Mouse (Mus musculus): ENCODE data around the gene Nek8. TPM values are rescaled to one million over a fixed set of nuclear protein-coding genes. Genes with fewer than 3 reads are reported as not detected.

Nek8 gene
- polyA plus RNA-seq, 1 experiment from 2014 or later: 12.7 TPM

DNA sequence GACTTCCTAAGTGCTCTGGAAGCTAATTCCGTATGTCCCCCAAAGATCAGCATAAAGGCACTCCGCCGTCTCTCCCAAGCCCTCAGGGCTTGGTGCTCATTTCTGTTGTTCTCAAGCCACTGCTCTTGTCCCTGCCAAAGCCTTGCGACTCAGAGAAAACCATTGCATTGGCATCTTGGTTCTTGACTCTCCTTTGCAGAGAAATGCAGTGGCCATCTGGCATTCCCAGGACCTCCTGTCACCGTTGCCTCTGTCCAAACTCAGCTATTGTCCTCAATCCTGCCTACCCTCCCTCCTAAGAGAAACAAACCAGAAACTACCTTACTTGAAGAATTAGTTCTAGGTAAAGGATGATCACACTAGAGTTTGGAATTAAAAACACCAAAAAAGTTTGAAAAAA is 20.8 kb downstream of the Nek8 start:
- ATAC-seq (ENCODE audit: extremely low read depth, insufficient number of reproducible peaks, low FRiP score, low TSS enrichment): no peak
- no peaks in the 10 kb centered on the region for H3K27me3 ChIP-seq (replicated peaks)
- H3K36me3 ChIP-seq: peaks cover 100% of the 10 kb centered on the region
- H3K9ac ChIP-seq: no peak overlapping the region
- no peaks in the 10 kb centered on the region for H3K9me3 ChIP-seq
- no peak overlapping the region for H3K4me2 ChIP-seq
- H3K27ac ChIP-seq (replicated peaks): no peak overlapping the region
- no peak overlapping the region for H3K4me3 ChIP-seq
- H3K4me1 ChIP-seq: peaks cover 17% of the 10 kb centered on the region
- 88% methylated on average over 5 of the region's 5 CpGs for WGBS

DNA sequence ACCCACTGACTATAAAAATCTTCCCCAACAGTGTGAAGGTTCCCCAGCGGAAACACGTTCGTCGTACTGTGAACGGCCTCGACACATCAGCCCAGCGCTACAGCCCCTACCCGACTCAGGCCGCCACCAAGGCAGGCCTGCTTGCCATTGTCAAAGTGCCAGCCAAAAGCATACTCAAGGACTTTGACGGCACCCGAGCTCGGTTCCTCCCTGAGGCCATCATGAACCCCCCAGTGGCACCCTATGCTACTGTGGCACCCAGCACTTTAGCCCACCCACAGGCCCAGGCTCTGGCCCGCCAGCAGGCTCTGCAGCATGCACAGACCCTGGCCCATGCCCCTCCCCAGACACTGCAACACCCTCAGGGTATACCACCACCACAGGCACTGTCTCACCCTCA is 22.7 kb downstream of the Nek8 start:
- Histone ChIP-seq H3K36me3 (peaks cover 100% of the 10 kb centered on the region), H3K27ac (replicated peaks) (no peak overlapping the region), H3K9me3 (no peaks in the 10 kb centered on the region), H3K4me2 (no peak overlapping the region), H3K9ac (no peak overlapping the region), H3K27me3 (replicated peaks) (no peaks in the 10 kb centered on the region), H3K4me3 (no peak overlapping the region), H3K4me1 (peaks cover 12% of the 10 kb centered on the region)
- 88% methylated on average over 13 of the region's 13 CpGs for WGBS
- no peak for ATAC-seq (ENCODE audit: extremely low read depth, insufficient number of reproducible peaks, low FRiP score, low TSS enrichment)

DNA sequence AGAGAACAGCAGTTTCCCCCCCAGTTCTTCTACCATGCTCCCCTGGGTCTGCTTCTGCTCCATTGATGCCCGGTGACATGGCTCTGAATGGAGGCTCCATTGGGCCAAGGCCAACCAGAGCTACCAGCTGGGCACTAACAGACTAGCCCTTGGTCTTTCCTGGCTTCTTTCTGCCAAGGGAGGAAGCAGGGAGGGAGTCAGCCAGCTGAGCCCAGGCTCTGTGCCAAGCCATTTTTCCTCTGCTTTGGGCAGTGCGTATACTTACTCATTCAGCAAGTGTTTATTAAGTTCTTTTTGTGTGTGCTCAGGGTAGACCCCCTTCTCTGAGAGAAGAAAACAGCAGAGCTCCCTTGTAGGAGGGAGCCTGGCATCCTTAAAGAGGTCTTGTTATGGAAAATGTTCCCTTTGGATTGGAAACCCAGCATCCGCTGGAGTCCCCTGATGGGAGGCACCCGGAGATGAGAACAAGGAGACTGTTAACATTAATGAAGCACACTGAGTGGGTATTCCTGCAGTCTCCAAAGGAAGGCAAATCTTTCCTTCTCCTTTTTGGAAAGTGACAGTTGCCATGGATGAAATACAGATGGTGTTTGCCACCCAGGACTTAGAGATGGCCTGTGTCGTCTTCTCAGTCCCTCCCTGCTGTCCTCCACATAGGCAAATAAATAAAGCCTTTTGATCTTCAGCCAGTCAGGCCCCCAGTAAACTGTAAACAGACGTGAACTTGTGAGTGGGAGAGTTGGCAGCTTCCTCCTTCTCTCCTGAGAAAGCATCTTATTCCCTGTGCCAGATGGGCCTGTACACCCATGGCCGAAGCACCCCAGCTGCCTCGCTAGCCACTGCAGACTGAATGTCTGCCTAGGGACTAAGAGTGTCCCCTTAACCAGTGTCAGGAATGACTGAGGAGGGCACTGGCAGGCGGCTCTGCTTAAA is 23.9 kb downstream of the Nek8 start:
- Histone ChIP-seq H3K9me3 (no peaks in the 10 kb centered on the region), H3K36me3 (peaks cover 99% of the 10 kb centered on the region), H3K4me2 (no peak overlapping the region), H3K4me3 (no peak overlapping the region), H3K9ac (no peak overlapping the region; the same call in 1 of the 2 replicates), H3K27me3 (replicated peaks) (no peaks in the 10 kb centered on the region), H3K4me1 (peaks cover 12% of the 10 kb centered on the region; the same call in 1 of the 2 replicates), H3K27ac (replicated peaks) (peak overlapping the region; percentile 26)
- ATAC-seq (ENCODE audit: extremely low read depth, insufficient number of reproducible peaks, low FRiP score, low TSS enrichment): no peak
- WGBS: 67% methylated on average over 9 of the region's 9 CpGs

DNA sequence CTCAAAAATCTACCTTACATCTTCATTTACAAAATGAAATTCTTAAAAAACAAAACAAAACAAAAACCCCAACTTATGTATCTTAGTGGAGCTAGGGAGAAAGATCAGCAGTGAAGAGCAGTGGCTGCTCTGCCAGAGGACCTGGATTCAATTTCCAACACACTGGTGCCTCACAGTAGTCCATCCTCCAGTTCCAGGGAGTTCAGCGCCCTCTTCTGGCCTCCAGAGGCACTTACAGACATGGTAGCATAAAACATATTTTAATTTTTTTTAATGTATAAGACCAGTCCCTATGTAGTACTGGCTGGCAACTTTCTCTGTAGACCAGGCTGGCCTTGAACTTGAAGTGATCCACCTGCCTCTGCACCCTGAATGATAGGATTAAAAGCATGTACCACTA is 25.3 kb downstream of the Nek8 start:
- Histone ChIP-seq H3K9ac (no peak overlapping the region), H3K4me1 (peaks cover 12% of the 10 kb centered on the region; the same call in 1 of the 2 replicates), H3K4me2 (no peak overlapping the region), H3K27me3 (replicated peaks) (no peaks in the 10 kb centered on the region), H3K4me3 (no peak overlapping the region), H3K27ac (replicated peaks) (no peak overlapping the region), H3K9me3 (no peaks in the 10 kb centered on the region), H3K36me3 (peaks cover 98% of the 10 kb centered on the region)
- 37% methylated on average over 1 of the region's 1 CpGs for WGBS
- ATAC-seq (ENCODE audit: extremely low read depth, insufficient number of reproducible peaks, low FRiP score, low TSS enrichment): no peak

DNA sequence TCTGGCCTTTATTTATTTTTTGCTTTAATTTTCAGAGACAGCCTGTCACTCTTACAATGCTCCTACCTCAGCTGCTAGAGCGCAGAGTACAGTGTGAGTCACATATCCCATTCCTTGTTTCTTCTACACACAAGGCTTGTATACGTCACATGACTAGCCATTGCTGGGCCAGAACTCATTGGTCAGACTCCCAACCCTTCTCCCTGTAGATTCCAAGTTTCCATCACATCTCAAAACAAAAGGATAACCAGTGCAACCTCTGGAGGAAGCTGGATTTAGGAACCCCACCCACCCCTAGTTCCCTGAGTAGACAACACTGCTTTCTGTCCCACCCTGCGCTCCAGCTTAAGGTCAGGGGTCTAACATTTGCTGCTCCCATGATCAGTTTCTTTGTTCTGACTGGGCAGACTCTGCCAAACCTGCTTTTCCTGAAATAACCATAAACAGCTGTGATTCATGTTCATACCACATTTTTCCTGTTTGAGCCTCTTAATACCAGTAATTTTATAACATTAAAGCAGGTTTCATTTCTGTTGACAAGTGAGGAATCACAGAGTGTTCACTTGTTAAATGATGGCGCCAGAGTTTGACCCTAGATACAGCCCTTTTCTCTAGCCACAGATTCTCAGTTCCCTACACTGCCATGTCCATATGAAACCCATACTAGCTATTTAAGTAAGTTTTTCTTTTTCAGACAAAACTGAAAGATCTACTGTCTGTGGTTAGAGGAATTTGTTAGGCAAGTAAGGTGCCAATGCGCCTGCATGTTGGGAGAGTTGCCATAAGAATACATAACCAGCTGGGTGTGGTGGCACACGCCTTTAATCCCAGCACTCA is 29.6 kb downstream of the Nek8 start:
- WGBS: 93% methylated on average over 6 of the region's 6 CpGs
- H3K27me3 ChIP-seq (replicated peaks): no peaks in the 10 kb centered on the region
- H3K4me2 ChIP-seq: no peak overlapping the region
- H3K36me3 ChIP-seq: peaks cover 88% of the 10 kb centered on the region
- no peak for ATAC-seq (ENCODE audit: extremely low read depth, insufficient number of reproducible peaks, low FRiP score, low TSS enrichment)
- H3K27ac ChIP-seq (replicated peaks): no peak overlapping the region
- peaks cover 5% of the 10 kb centered on the region for H3K4me1 ChIP-seq
- H3K4me3 ChIP-seq: no peak overlapping the region
- H3K9me3 ChIP-seq: no peaks in the 10 kb centered on the region
- no peak overlapping the region for H3K9ac ChIP-seq

DNA sequence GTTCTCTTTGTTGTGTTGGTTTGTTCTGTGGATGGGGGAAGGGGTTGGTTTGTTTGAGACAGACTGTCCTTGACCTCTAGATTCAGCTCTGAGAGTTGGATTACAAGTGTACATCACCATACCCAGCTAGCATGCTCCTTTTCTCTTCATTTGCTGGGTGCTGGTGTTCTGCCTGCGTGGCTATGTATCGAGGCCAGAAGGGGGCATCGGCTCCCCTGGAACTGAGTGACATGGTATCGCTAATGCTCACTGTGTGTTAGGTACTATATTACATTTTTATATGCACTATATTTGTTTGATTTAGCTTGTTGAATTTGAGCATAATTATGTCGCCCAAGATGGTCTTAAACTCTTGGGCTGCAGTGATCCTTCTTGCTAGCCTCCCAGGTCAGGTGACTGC is 30.3 kb downstream of the Nek8 start:
- Histone ChIP-seq H3K4me3 (no peak overlapping the region), H3K9ac (no peak overlapping the region), H3K36me3 (peaks cover 81% of the 10 kb centered on the region), H3K4me2 (no peak overlapping the region), H3K27ac (replicated peaks) (no peak overlapping the region), H3K4me1 (peaks cover 13% of the 10 kb centered on the region), H3K9me3 (no peaks in the 10 kb centered on the region), H3K27me3 (replicated peaks) (no peaks in the 10 kb centered on the region)
- ATAC-seq (ENCODE audit: extremely low read depth, insufficient number of reproducible peaks, low FRiP score, low TSS enrichment): no peak
- WGBS: 80% methylated on average over 5 of the region's 5 CpGs

DNA sequence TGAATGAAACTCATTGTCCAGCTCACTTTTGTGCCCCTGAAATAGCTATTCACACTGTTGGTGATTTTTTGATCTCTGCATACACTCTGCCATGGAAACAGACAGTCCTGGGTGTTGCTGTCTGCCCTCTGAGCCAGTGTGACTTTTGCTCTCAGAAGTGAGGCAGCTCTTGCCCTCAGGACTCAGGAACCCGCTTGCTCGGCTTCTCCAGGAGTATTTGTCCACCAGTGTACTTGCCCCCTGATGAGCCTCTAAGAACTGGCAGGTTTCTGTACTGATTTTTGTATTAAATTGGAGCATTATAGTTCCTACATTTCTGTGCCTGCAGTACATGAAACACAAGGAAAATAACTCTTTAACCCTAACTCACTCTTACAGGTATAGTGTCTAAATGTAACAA is 33.0 kb downstream of the Nek8 start:
- Histone ChIP-seq H3K9me3 (no peaks in the 10 kb centered on the region), H3K36me3 (peaks cover 55% of the 10 kb centered on the region), H3K4me1 (peaks cover 30% of the 10 kb centered on the region), H3K4me3 (no peak overlapping the region), H3K4me2 (no peak overlapping the region), H3K9ac (no peak overlapping the region), H3K27ac (replicated peaks) (no peak overlapping the region), H3K27me3 (replicated peaks) (no peaks in the 10 kb centered on the region)
- no peak for ATAC-seq (ENCODE audit: extremely low read depth, insufficient number of reproducible peaks, low FRiP score, low TSS enrichment)
- whole genome bisulfite sequencing: 86% methylated on average over 2 of the region's 2 CpGs

DNA sequence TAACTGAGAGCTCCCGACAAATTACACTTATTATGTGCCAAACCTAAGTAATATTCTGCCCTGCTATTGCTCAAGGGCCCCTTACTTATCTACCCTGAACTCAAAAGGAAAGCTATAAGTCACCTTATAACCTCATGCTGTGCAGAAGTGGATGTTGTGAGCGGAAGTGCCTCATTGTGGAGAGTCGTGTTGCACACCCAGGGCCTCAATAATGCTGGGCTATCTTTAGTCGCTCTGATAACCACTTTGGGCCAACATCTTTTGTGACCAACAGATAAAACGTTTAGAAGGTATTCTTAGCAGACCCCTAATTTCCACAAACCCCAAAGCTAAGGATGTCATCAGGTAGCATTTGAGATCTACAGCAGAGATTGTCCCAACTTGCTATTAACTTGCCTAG is 35.8 kb downstream of the Nek8 start:
- Histone ChIP-seq H3K4me2 (peak overlapping the region; percentile 10; the same call in 1 of the 2 replicates), H3K36me3 (peaks cover 28% of the 10 kb centered on the region)
- ATAC-seq (ENCODE audit: extremely low read depth, insufficient number of reproducible peaks, low FRiP score, low TSS enrichment): no peak

DNA sequence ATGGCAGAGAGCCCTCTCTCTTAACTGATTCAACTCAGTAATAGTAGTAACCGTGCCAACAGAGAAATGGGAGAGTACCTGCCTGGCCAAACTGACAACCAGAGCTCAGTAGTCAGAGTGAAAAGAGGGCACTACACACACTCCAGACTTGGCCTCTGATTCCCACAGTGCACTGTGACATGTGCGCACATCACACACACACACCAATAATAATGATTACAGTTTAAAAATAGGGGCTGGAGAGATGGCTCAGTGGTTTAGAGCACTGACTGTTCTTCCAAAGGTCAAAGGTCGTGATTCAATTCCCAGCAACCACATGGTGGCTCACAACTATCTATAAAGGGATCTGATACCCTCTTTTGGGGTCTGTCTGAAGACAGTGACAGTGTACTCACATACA is 38.5 kb downstream of the Nek8 start:
- Histone ChIP-seq H3K4me1 (peaks cover 66% of the 10 kb centered on the region), H3K4me3 (no peak overlapping the region), H3K36me3 (peaks cover 3% of the 10 kb centered on the region), H3K9me3 (no peaks in the 10 kb centered on the region), H3K4me2 (no peak overlapping the region), H3K27ac (replicated peaks) (peak overlapping the region; percentile 46), H3K27me3 (replicated peaks) (no peaks in the 10 kb centered on the region), H3K9ac (no peak overlapping the region)
- no peak for ATAC-seq (ENCODE audit: extremely low read depth, insufficient number of reproducible peaks, low FRiP score, low TSS enrichment)
- 67% methylated on average over 3 of the region's 3 CpGs for WGBS

More for the DNA sequence above, 35.8 kb downstream of the Nek8 start:
- Histone ChIP-seq H3K27me3 (replicated peaks) (no peaks in the 10 kb centered on the region), H3K9me3 (no peaks in the 10 kb centered on the region), H3K4me1 (peaks cover 51% of the 10 kb centered on the region), H3K9ac (no peak overlapping the region), H3K27ac (replicated peaks) (peak overlapping the region; percentile 22; the same call in 1 of the 2 replicates), H3K4me3 (no peak overlapping the region)
- 32% methylated on average over 5 of the region's 5 CpGs for WGBS

DNA sequence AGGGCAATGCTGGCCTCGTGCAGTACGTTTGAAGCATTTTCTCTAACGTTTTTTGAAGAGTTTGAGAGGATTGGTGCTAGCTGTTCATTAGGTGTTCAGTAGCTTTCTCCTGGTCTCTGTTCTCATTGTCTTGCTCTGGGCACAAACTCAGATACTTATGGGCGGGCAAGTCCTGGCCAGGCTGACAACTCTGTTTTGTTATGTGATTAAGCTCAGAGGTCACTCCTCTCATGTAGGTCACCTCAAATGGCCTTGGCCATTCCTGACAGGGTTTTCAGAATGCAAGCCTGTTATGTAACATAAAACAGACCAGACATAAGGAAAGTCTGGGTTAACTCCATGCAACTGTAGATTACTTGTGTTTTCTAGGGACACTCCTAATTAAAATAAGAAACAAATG is 38.9 kb downstream of the Nek8 start:
- no peak for ATAC-seq (ENCODE audit: extremely low read depth, insufficient number of reproducible peaks, low FRiP score, low TSS enrichment)
- H3K9ac ChIP-seq: no peak overlapping the region
- no peaks in the 10 kb centered on the region for H3K27me3 ChIP-seq (replicated peaks)
- peak overlapping the region; percentile 46 for H3K27ac ChIP-seq (replicated peaks)
- H3K4me1 ChIP-seq: peaks cover 71% of the 10 kb centered on the region
- H3K9me3 ChIP-seq: no peaks in the 10 kb centered on the region
- no peak overlapping the region for H3K4me2 ChIP-seq
- no peak overlapping the region for H3K4me3 ChIP-seq
- 61% methylated on average over 4 of the region's 4 CpGs for WGBS
- no peaks in the 10 kb centered on the region for H3K36me3 ChIP-seq

DNA sequence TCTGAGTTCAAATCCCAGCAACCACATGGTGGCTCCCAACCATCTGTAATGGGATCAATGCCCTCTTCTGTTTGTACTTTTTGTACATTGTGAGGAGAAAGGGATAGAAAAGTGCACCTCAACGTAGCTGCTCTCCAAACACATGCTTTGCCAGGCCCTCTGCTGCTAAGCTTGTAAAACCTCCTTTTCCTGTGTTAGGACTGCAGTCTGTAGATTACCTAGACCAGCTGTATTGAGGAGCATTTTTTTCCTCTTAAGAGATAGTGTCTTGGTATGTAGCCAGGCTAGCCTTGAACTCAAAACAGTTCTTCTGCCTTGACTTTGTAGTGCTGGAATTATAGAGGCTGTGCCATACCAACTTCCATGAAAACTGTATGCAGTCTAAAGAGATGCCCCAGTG is 40.3 kb downstream of the Nek8 start:
- H3K9ac ChIP-seq: no peak overlapping the region
- no peak overlapping the region for H3K4me3 ChIP-seq
- no peak overlapping the region for H3K27ac ChIP-seq (replicated peaks)
- H3K4me2 ChIP-seq: no peak overlapping the region
- 70% methylated on average over 1 of the region's 1 CpGs for WGBS
- peaks cover 9% of the 10 kb centered on the region; the same call in 1 of the 2 replicates for H3K36me3 ChIP-seq
- ATAC-seq (ENCODE audit: extremely low read depth, insufficient number of reproducible peaks, low FRiP score, low TSS enrichment): no peak
- no peaks in the 10 kb centered on the region for H3K27me3 ChIP-seq (replicated peaks)
- no peaks in the 10 kb centered on the region for H3K9me3 ChIP-seq
- peaks cover 65% of the 10 kb centered on the region for H3K4me1 ChIP-seq

All from heart, embryonic 13.5 days (tissue).